Mouse (Mus musculus) adrenal gland, adult 8-10 months (tissue): ENCODE results near the gene Nsd2. TPM values are rescaled to one million over a fixed set of nuclear protein-coding genes. Genes with fewer than 3 reads are reported as not detected.
"Not testable (repeated sequence)": the region's sequence is repeated elsewhere in the genome, so short reads cannot be mapped to it uniquely, and the experiment has no call there.

Experiments
- DNase-seq: peaks from one replicate; pipeline ENCODE4 v3.0.0; 2022
- total RNA-seq, 4 experiments: library from RNA; stranded (reverse); gene quantifications; 2 replicates each; pipeline ENCODE4 v1.2.4; 2022

Nsd2 gene
- total RNA-seq, 4 experiments from 2014 or later: 40.6 to 60.1 (median 54.9) TPM

DNA sequence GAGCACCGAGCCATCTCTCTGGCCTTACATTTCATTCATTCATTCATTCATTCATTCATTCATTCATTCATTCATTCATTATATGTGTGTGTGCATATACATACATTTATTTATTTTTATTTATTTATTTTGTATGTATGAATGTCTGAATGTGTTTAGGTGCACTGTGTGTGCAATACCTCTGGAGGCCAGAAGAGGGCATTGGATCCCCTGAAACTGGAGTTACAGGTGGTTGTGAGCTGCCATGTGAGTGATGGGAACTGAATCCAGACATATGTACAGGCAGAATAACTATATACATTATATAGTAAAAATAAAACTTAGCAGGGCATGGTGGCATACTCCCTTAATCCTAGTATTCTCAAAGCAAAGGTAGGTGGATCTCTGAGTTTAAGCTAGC is 32.6 kb downstream of the Nsd2 start:
- DNase-seq: no peak

DNA sequence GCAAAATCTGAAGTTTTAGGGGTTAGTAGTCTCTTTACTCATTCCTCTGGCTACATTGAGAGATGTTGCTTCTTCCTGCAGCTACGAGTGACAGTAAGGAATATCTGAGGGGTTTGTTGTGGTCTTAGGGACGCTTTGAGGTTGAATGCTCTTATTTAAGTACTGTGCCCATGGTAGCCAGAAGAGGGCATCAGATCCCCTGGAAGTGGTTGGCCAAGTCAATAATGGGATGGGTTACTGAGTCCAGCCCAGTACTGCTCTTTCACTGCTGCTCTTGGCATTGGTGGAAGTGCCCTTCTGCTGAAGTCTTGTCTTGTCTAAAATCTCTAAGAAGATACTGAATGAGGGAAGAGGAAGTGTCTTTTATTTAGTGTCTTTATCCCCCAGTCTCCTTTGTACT is 33.5 kb downstream of the Nsd2 start:
- DNase-seq: no peak

DNA sequence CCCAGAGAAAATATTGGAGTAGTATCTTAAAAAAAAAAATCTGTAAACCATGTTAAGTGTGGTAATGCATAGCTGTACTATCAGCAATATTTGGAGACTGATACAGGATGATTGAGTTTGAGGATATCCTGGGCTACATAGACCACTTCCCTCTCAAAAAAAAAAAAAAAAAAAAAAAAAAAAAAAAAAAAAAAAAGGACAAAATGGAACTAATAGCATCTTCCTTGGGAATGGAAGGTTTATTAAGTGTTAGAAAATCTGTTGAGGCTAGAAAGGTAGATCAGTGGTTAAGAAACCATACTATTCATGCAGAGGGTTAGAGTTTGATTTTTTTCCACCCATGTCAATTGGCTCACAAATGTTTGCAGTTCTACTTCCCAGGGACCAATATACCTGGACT is 37.2 kb downstream of the Nsd2 start:
- DNase-seq: no peak

DNA sequence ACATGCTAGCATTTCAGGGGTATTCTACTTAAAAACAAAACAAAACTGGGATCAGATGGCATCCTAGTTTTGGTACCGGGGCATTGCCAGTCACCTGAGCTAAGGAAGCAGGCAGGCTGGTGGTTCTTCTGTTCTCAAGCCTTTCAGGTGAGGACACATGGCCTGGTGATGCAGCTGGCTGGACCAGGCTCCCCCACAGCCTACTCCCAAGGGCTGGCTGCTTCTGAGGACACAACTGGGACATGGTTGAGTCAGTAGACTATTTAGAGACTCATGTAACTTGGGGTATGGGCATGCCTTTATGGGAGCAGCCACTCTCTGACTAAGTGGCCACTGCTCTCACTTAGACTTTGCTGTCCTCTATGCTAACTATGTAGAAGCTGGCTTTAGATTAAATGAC is 54.9 kb downstream of the Nsd2 start:
- DNase-seq: no peak

DNA sequence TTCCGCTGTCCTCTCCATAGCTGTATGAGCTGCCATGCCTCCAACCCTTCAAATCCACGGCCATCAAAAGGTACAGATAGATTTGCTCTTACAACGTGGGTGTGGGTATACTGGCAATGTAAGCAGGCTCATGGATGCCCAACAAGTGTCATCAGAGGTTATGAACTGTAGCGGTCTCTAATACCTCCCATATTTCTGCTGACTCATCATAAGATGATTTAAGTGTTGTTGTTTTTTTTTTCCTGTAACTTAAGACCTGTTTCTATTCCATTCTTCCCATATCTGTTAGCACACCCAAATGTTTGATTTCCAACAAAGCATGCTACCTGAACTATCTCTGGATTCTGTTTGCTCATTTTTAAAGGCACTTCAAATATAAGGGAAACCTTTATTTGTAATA is 60.6 kb downstream of the Nsd2 start:
- no peak for DNase-seq

DNA sequence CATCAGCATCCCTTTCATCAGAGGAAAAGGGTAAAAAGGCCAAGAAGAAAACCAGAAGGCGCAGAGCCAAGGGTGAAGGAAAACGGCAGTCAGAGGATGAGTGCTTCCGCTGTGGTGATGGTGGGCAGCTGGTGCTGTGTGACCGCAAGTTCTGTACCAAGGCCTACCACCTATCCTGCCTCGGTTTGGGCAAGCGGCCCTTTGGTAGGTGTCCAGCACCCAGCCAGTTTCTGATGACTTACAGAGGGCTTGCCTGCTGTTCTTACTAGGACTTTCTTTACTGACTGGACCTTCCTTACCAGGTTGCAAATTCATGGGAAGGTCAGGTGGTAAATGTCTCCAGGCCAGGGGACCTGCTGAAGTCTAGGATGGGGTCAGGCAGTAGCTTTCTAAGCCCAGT is 72.9 kb downstream of the Nsd2 start:
- no peak for DNase-seq

DNA sequence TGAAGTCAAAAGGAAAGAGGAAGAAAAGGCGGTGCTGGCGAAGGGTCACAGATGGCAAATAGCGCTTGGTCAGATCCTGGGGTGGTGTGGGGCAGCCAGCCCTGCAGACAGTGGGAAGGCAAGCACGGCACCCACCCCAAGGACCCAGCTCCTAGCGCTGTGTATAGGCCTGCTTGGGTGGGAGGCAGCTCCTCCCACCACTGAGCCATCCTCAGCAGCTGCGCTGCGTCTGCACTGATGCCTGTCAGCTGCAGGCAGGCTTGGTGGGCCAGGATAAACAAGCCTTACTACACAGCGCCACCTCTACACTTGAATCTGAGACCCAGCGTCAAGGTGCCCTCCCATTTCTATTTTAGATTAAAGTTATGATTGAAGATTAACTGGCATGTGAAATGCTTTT is 74.6 kb downstream of the Nsd2 start:
- no peak for DNase-seq

DNA sequence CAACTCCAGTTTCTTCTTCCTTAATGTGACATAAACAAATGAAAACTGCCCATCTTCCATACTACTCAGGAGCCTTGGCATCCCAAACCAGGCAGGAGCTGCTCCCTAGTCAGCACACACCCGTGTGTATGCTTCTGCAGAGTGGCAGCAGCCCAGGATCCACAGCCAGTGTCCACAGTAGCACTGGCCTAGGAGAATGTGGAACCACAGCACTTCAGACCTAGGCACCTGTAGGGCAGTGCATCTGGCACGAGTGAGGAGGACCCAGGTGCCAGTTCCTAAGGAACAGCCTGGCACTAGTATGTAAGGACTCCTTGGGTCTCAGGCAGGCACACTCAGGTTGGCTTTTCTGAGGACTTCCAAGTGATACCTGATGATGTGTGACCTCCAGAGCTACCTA is 76.6 kb downstream of the Nsd2 start:
- DNase-seq: no peak

DNA sequence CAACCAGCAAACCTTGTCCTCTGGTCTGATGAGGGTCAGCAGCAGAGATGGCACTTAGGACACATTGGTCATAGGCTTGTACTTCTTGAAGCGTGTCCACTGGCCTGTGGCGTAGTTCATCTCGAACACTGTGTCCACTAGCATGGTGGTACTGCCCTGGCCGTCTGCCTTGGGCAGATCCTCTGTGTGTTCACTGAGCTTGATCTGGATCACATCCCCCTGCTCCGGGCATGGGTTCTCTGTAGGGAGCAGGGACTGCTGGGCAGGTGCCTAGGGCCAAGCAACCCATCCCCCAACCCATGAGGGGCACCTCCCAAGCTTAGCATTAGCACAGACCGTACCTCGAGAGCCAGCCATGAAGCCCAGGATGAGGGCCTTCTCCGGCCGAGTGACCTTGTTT is 78.1 kb downstream of the Nsd2 start:
- no peak for DNase-seq

DNA sequence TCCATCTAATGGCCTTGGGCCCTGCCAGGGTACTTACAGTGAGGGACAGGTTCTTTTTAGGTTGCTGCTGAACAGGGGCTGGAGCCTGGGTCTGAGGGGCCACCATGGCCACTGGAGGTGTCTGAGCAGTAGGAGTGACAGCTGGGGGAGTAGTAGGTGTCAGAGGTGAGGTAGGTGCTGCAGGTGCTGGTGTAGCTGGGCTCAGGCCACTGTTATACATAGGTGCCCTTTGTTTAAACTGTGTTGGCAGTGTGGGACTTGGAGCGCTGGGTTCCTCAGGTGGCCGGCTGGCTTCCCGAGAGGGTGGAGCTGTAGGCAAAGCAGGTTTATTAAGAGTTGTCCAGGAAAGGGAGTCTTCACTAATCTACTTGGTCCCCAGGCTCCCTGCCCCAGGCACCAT is 78.7 kb downstream of the Nsd2 start:
- no peak for DNase-seq

DNA sequence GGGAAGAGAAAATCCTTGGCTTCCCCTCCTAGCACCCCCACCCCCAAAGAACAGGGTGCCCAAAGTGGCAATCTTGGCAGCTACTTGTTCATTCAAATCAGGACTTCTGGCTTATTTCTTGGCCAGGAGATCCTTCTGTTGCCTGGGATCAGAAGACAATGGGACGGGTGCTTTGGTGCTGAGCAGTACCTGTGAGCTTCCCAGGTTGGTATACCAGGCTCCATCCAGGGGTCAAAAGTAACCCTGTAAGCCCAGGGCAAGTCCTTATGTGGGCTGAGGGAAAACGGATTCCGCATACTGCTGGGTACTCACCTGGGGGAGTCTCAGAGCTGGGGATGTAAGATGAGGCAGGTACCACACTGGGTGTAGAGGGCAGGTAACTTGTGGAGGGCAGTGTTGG is 79.6 kb downstream of the Nsd2 start:
- no peak for DNase-seq

DNA sequence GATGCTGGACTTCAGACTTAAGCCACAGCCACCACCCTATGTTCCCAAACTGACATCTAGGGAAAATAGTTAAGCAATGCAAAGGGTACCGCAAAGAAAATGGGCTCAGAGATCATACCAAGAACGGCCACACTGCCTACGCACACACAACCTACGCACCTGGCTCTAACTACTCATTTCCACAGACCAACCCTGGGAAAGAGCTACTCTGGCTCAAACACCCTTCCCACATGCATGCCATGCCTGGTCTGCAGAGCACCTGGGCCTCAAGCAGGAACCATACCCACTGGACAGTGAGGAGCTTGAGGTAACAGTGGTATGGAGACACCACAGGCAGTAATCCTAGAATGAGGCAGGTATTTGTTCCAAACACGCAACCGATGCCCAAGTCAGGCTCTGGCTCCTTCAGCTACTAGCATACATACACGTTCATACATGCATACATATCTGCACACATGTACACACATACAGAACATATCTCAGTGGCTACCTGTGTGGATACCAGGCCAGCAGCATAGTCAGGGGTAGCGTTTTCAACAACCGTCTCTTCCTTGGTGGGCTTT is 80.3 kb downstream of the Nsd2 start:
- DNase-seq: no peak

DNA sequence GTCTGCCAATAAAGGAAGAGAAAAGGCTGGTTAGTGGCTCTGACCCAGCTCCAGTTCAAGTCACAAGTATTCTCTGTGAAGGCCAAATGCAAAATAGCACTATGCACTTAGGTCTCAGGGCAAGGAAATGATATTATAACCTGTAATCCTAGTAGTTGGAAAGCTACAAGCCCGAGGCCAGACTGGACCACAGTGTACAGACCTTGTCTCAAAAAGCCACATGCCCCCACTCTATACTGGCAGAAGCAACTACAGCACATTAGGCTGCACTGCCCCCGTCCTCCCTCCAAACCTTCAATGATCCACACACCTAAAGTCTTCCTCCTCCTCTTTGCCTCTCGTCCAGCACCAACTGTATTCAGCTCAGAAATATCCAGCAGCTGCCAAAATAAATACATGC is 80.8 kb downstream of the Nsd2 start:
- DNase-seq: no peak

DNA sequence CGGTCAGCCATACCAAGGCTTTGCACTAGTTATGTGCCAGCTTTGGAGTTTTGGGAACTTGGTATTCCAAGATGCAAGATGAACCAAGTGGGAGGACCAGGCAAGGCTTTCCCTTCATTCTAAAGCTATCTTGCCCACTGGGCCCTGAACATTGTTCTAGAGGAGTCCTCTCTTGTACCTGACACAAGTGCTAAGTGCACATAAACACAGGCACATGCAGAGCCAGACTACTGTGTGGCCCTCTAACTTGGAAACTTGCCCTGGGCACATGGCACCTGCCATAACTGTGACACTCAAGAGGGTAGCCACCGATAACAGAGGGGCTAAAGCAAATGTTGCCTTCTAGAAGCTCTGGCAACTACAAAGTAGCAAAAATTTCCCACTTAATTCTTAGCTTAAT is 82.2 kb downstream of the Nsd2 start:
- no peak for DNase-seq

DNA sequence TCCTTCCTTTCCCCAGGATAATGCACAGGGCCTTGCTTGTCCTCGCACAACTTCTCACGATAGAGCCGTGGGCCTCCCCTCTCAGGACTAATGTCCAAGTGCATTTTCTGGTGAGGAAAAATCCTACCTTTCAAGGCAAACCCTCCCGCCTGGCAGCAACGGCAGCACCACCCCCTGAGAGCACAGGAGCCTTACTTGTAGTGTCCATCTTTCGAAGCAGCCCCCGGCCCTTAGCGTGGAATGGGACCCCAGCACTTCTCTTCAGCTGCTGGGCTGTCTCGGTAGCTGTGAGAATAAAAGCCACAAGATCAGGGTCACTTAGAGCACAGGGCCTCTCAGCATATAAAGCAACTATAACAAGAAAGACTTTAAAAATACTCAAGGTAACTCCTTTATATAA is 82.7 kb downstream of the Nsd2 start:
- DNase-seq: no peak

DNA sequence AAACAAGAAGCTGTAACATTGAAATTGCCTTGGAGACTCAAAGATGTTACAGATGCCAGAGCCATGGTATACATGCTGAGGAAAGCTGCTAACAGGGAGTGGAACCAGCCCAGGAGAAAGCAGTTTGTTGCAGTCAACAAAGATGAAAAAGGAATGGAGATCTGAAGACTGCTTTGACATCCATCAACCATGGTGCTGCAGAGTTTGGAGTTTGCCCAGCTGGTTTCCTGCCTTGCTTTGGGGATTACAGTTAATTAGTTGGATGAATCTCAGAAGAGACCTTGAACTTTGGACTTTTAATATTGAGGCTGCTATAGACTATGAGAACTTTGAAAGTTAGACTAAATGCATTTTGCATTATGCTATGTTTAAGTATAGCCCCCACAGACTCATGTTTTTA is 94.5 kb downstream of the Nsd2 start:
- not testable (repeated sequence) for DNase-seq

DNA sequence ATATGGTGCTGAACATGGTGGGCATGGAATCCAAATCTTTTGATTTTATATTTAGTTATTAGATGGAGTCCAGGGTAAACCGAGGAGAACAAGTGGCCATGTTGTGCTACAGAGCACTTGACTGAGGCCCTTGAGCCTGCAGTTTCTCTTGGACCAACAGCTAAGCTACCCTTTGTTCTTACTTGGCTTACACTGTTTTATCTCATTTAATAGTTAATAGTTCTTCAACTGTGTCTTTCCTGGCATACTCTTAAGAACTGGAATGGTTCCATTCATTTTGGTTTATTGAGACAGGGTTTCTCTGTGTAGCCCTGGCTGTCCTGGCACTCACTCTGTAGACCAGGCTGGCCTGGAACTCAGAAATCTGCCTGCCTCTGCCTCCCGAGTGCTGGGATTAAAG is 96.1 kb downstream of the Nsd2 start:
- not testable (repeated sequence) for DNase-seq

DNA sequence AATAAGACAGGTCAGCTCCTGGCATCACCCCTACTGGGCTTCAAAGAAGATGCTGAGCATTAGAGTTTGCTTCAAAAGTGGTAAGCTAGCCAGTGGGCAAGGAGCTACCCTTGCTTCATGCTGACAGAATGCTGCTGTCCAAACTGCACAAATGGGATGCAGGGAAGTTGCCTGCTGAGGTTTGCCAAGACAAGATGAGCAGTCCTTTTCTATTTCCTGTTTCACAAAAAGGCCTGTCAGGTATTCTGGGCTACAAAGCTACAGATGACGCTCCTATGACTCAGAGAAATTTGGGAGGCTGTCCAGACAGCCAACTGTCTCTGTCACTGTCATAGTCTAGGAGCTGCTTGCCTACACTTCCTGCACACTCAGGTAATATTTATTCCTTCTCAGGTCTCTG is 98.9 kb downstream of the Nsd2 start:
- no peak for DNase-seq

DNA sequence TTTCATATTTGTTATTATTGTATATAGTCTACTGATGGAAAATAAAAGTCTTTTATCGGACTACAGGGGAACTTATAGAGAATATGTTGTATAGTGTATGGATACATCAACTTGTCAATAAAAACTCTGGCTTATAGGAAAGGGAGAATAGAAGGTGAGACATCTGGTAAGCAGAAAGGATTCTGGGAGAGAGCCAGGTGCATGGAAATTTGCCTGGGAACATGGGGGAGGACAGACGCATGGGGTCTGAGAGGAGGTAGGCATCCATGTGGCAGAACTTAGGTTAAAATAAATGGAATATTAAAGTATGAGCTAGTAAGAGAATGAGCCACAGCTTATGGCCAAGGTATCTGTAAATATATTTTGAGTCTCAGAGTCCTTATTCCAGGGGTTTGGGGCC is 99.5 kb downstream of the Nsd2 start:
- DNase-seq: no peak

DNA sequence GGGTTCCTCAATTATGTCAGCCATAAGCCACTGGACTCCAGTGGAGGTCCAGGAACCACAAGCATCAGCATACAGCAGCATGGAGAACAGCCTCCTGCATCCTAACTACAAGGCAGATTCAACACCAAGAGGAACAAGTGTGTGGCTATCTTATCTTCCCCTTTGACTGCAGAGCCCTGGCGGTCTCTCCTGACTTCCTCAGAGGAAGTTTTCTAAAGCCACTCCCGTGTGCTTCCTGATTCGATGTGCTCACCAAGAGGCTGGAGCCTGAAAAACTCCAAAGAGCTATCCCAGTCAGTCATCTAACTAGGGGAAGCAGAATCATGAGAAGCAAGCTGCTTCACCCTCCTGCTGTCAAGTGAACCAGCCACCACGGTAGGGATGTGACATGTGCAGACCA is 100.4 kb downstream of the Nsd2 start:
- no peak for DNase-seq

DNA sequence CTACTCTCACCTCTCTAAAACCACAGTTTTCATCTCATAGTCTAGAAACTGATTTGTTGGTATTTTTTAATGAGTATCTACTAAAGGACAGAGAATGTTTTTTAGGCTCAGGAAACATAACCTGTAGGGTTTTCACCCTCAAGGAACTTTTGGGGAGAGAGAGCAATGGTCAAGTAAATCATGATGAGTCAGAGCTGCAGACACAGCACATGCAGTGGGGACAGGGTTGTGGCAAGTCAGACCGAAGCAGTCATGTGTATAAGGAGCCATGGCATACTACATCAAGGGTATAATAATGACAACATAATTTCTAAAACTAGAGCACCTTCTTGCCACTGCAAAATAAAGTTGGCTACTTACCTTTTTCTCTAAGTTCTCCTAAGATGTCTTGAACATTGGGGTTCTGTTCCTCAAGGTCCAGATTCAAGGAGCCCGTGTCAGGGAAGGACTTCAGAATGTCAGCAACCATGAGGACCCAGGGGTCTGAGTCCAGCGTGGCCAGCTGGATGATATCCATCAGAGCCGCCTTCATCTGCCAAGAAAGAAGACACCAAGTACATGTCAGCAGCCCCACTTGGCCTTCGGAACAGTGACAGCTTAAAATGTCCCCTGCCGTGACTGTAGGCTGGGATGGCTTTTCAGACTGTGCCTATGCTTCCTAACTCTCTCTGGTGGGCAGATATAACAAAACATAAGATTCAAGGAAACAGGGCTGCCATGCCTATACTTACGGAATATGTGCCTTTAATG is 101.1 kb downstream of the Nsd2 start:
- no peak for DNase-seq

DNA sequence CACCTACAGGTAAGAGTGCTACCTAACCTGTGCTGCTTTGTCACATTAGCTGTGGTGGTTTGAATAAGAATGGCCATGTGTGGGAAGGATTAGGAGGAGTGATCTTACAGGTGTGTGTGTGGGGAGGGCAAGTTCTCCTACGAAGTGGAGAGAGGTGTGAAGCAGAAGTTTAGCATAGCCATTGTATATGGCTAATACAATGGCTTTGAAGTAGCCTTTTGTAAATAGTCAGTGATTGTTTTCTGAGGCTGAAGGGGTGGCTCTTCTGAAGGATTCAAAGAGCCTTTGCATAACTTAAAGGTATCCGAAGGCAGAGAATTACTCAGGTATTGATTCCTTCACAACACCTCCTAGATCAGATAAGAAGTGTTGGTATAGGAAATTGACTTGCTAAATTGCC is 102.0 kb downstream of the Nsd2 start:
- DNase-seq: no peak

DNA sequence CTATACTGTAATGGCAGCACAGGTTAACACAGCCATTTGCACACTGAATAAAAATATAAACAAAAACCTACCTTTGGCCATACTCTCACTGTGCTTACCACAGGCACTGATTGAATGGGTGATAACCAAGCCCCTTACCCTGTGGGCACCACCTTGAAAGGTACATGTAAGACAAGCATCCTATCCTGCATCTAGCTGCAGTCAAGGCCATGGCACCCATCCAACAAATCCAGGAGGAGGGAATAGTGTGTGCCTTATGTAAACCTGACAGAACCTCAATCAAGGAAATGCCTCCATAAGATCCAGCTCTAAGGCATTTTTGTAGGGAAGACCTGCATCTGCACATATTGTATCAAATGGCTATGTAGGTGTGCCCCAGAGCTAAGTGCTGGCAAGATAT is 105.6 kb downstream of the Nsd2 start:
- no peak for DNase-seq

DNA sequence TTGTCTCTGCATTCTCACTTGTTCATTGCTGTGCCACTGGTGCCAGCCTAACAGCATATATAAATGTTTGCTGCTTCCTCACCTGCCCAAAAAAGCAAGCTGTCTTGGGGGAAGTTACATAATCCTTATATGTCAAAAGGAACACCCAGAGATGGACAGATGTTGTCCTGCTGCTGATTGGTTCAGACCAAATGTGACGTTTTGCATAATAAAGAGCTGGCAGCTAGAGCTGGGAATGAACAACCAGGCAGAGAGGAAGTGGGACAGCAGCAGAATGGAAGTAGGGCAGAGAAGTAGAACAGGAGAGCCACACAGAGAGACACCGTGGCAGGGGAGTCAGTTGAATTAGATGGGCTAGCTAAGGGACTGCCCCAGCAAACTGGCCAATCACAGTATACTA is 111.9 kb downstream of the Nsd2 start:
- no peak for DNase-seq

DNA sequence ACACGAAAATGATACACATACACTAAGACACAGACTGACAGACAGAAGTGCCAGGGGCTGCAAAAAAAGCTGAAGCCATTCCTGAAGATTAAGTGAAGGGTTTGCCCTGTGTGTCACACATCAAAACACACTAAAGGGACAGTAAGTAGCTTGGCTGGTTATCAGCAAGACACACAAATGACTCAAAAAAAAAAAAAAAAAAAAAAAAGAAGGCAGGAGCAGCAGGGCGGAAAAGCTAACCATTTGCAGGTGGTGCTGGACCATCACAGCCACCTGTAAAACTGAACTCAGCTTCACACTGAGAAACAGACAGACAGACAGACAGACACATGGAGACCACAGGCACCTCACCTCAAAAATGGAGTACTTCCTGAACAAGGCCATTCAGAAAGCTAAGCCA is 113.6 kb downstream of the Nsd2 start:
- DNase-seq: no peak
